Mouse (Mus musculus): ENCODE data around the gene Elavl1. TPM values are rescaled to one million over a fixed set of nuclear protein-coding genes. Genes with fewer than 3 reads are reported as not detected.

Elavl1 gene
- polyA plus RNA-seq, 1 experiment from 2014 or later = 224 TPM

DNA sequence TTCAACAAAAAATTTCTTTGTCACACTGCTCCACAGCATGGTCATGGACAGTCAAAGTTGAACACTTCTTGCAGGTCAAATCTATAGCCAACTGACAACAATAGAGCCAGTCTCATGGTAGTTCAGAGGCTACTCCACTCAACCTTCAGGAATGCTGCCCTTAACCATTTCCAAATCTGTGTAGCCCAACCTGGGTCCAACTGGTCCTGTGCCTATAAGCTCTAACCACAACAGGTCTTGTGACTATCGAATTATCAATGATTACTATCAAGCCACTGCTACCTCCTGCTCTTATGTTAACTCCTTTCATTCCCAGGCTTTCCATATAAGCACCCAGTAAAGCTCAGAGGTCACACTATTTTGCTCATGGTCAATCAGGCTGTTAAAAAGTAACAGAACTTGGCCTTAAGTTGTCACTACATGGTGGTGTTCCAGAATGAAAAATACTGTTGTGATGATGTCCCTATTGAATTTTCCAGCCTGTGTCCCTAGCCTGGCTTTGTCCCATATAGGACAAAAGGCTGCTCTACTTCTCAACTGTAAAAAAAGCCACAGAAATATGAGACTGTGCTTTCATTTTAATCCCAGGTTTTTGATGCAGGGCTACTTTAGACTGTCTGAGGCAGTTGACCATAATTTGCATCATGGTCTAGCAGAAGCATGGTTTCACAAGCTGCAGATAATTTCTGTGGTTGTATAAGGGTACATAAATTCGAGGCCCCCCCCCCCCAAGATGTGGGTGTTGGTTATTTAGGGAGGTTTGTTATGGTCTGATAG lies 6.2 kb downstream of the Elavl1 start:
- no peak overlapping the region for H3K4me3 ChIP-seq (ENCODE audit: low read depth, low read length)
- no peaks in the 10 kb centered on the region for H3K9me3 ChIP-seq (ENCODE audit: control insufficient read depth, low read depth, low read length)
- peaks cover 13% of the 10 kb centered on the region for H3K4me1 ChIP-seq (ENCODE audit: control insufficient read depth, insufficient read depth, low read length)
- H3K4me2 ChIP-seq (replicated peaks; ENCODE audit: low read depth, low read length) = no peak overlapping the region
- WGBS = 87% methylated on average over 2 of the region's 2 CpGs
- H3K9ac ChIP-seq (replicated peaks; ENCODE audit: low read depth, low read length) = no peak overlapping the region
- no peak overlapping the region for H3K27ac ChIP-seq (ENCODE audit: low read length)
- no peak for ATAC-seq (ENCODE audit: insufficient number of reproducible peaks, insufficient read depth, low FRiP score, low read depth)
- H3K27me3 ChIP-seq (ENCODE audit: control insufficient read depth, insufficient read depth, low read length) = no peaks in the 10 kb centered on the region
- peaks cover 32% of the 10 kb centered on the region for H3K36me3 ChIP-seq (ENCODE audit: control insufficient read depth, insufficient read depth, low read length)

GRCm38 (mm10) chr8:4318124-4318523 lies 7.1 kb downstream of the Elavl1 start:
- H3K4me1 ChIP-seq (ENCODE audit: control insufficient read depth, insufficient read depth, low read length) = peaks cover 5% of the 10 kb centered on the region; the same call in 1 of the 2 replicates
- H3K27ac ChIP-seq (ENCODE audit: low read length) = no peak overlapping the region
- 91% methylated on average over 5 of the region's 5 CpGs for WGBS
- no peak overlapping the region for H3K4me2 ChIP-seq (replicated peaks; ENCODE audit: low read depth, low read length)
- ATAC-seq (ENCODE audit: insufficient number of reproducible peaks, insufficient read depth, low FRiP score, low read depth) = no peak
- no peak overlapping the region for H3K9ac ChIP-seq (replicated peaks; ENCODE audit: low read depth, low read length)
- H3K36me3 ChIP-seq (ENCODE audit: control insufficient read depth, insufficient read depth, low read length) = peaks cover 32% of the 10 kb centered on the region
- H3K27me3 ChIP-seq (ENCODE audit: control insufficient read depth, insufficient read depth, low read length) = no peaks in the 10 kb centered on the region
- H3K4me3 ChIP-seq (ENCODE audit: low read depth, low read length) = no peak overlapping the region
- no peaks in the 10 kb centered on the region for H3K9me3 ChIP-seq (ENCODE audit: control insufficient read depth, low read depth, low read length)

DNA sequence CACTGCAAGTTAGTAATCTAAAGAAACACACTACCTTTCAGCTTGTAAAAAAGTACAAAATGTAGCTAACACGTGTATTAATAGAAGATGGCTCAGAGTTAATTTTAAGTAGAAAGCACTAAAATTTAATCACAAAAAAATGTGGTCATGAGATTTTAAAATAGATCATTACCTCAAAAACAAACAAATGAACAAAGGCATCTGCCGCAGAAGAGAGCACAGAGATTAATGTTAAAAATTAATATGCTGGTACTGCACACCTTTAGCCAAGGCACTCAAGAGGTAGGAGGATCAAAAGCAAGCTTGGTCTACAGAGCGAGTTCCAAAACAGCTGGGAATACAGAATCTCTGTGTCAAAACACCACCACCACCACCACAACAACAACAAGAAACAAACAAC lies 10.4 kb downstream of the Elavl1 start:
- H3K4me1 ChIP-seq (ENCODE audit: control insufficient read depth, insufficient read depth, low read length) = no peaks in the 10 kb centered on the region
- no peak for ATAC-seq (ENCODE audit: insufficient number of reproducible peaks, insufficient read depth, low FRiP score, low read depth)
- peaks cover 22% of the 10 kb centered on the region for H3K36me3 ChIP-seq (ENCODE audit: control insufficient read depth, insufficient read depth, low read length)
- no peak overlapping the region for H3K4me2 ChIP-seq (replicated peaks; ENCODE audit: low read depth, low read length)
- H3K27me3 ChIP-seq (ENCODE audit: control insufficient read depth, insufficient read depth, low read length) = no peaks in the 10 kb centered on the region
- no peaks in the 10 kb centered on the region for H3K9me3 ChIP-seq (ENCODE audit: control insufficient read depth, low read depth, low read length)
- H3K27ac ChIP-seq (ENCODE audit: low read length) = no peak overlapping the region
- H3K9ac ChIP-seq (replicated peaks; ENCODE audit: low read depth, low read length) = no peak overlapping the region
- no peak overlapping the region for H3K4me3 ChIP-seq (ENCODE audit: low read depth, low read length)
- 88% methylated on average over 3 of the region's 3 CpGs for WGBS

GRCm38 (mm10) chr8:4313254-4314124 lies 11.7 kb downstream of the Elavl1 start:
- Histone ChIP-seq H3K9me3 (ENCODE audit: control insufficient read depth, low read depth, low read length) (no peaks in the 10 kb centered on the region), H3K9ac (replicated peaks; ENCODE audit: low read depth, low read length) (no peak overlapping the region), H3K4me1 (ENCODE audit: control insufficient read depth, insufficient read depth, low read length) (no peaks in the 10 kb centered on the region), H3K4me3 (ENCODE audit: low read depth, low read length) (no peak overlapping the region), H3K36me3 (ENCODE audit: control insufficient read depth, insufficient read depth, low read length) (peaks cover 23% of the 10 kb centered on the region), H3K27me3 (ENCODE audit: control insufficient read depth, insufficient read depth, low read length) (no peaks in the 10 kb centered on the region), H3K27ac (ENCODE audit: low read length) (no peak overlapping the region), H3K4me2 (replicated peaks; ENCODE audit: low read depth, low read length) (no peak overlapping the region)
- WGBS = 61% methylated on average over 3 of the region's 3 CpGs
- ATAC-seq (ENCODE audit: insufficient number of reproducible peaks, insufficient read depth, low FRiP score, low read depth) = no peak

DNA sequence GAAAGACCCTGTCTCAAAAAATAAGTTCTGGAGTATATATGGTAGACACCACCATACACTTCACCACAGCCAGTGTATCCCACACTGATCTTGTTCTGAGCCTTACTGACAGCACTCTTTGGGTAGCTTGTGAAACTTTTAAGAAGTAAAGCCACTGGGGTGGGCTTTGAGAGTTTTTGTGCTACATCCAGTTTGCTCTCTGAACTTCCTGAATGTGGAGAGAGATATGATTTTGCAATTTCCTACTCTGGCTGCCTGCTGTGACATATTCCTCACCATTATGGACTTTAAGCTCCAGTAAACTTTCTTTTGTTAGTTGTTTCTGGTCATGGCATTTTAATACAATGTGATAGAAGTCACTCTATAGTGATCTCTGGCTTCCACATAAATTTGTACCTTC lies 13.1 kb downstream of the Elavl1 start:
- no peak overlapping the region for H3K4me3 ChIP-seq (ENCODE audit: low read depth, low read length)
- H3K4me2 ChIP-seq (replicated peaks; ENCODE audit: low read depth, low read length) = no peak overlapping the region
- H3K9me3 ChIP-seq (ENCODE audit: control insufficient read depth, low read depth, low read length) = no peaks in the 10 kb centered on the region
- H3K36me3 ChIP-seq (ENCODE audit: control insufficient read depth, insufficient read depth, low read length) = peaks cover 28% of the 10 kb centered on the region
- no peaks in the 10 kb centered on the region for H3K27me3 ChIP-seq (ENCODE audit: control insufficient read depth, insufficient read depth, low read length)
- H3K9ac ChIP-seq (replicated peaks; ENCODE audit: low read depth, low read length) = no peak overlapping the region
- no peaks in the 10 kb centered on the region for H3K4me1 ChIP-seq (ENCODE audit: control insufficient read depth, insufficient read depth, low read length)
- ATAC-seq (ENCODE audit: insufficient number of reproducible peaks, insufficient read depth, low FRiP score, low read depth) = no peak
- no peak overlapping the region for H3K27ac ChIP-seq (ENCODE audit: low read length)

DNA sequence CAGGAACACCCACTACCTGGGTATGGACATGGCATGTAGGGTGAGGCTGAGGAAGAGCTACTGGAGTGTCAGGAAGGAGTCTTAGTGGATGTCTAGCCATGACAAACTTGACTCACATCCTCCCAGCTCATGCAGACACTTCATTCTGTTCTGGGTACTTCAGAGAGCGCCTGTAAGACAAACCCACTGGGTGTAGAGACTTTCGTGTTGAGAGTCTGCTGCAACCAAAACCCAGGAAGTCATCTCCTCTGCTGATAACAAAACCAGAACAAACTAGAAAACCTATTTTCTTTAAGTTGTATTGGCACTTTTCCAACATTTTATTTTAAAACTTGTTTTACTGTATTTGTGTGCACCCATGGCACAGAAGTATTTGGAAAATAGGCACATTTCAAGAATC lies 19.4 kb downstream of the Elavl1 start:
- peaks cover 75% of the 10 kb centered on the region for H3K36me3 ChIP-seq (ENCODE audit: control insufficient read depth, insufficient read depth, low read length)
- no peak for ATAC-seq (ENCODE audit: insufficient number of reproducible peaks, insufficient read depth, low FRiP score, low read depth)
- no peak overlapping the region for H3K9ac ChIP-seq (replicated peaks; ENCODE audit: low read depth, low read length)
- WGBS = 83% methylated on average over 2 of the region's 2 CpGs
- H3K9me3 ChIP-seq (ENCODE audit: control insufficient read depth, low read depth, low read length) = no peaks in the 10 kb centered on the region
- H3K4me1 ChIP-seq (ENCODE audit: control insufficient read depth, insufficient read depth, low read length) = no peaks in the 10 kb centered on the region
- H3K27ac ChIP-seq (ENCODE audit: low read length) = no peak overlapping the region
- no peak overlapping the region for H3K4me2 ChIP-seq (replicated peaks; ENCODE audit: low read depth, low read length)
- H3K4me3 ChIP-seq (ENCODE audit: low read depth, low read length) = no peak overlapping the region
- no peaks in the 10 kb centered on the region for H3K27me3 ChIP-seq (ENCODE audit: control insufficient read depth, insufficient read depth, low read length)

DNA sequence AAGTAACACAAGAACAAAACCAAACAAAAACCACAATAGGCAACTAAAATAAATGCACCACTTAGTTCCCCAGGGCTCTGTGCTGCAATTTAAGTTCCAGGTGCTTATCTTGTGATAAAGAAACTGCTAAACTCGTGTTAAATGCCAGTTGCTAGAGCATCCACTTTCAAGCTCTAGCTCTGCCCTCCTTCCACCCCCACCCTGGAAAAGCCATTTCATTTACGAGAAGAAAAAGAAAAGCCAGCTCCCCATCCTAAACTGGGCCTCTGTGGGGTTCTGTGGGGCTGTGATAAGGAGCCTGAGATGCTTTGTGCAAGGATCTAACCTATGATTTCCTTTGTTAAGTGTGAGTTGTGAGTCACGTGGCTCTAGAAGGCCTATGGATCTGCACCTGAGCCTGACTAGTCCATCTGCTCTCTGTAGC lies 21.1 kb downstream of the Elavl1 start:
- Histone ChIP-seq H3K27ac (ENCODE audit: low read length) (no peak overlapping the region), H3K27me3 (ENCODE audit: control insufficient read depth, insufficient read depth, low read length) (no peaks in the 10 kb centered on the region), H3K4me3 (ENCODE audit: low read depth, low read length) (no peak overlapping the region), H3K9ac (replicated peaks; ENCODE audit: low read depth, low read length) (no peak overlapping the region), H3K4me2 (replicated peaks; ENCODE audit: low read depth, low read length) (no peak overlapping the region), H3K9me3 (ENCODE audit: control insufficient read depth, low read depth, low read length) (no peaks in the 10 kb centered on the region), H3K4me1 (ENCODE audit: control insufficient read depth, insufficient read depth, low read length) (no peaks in the 10 kb centered on the region), H3K36me3 (ENCODE audit: control insufficient read depth, insufficient read depth, low read length) (peaks cover 74% of the 10 kb centered on the region)
- WGBS = 68% methylated on average over 3 of the region's 3 CpGs
- 0 out of 2 replicates have a peak, but pooled peaks have one; percentile 14 for ATAC-seq (ENCODE audit: insufficient number of reproducible peaks, insufficient read depth, low FRiP score, low read depth)

DNA sequence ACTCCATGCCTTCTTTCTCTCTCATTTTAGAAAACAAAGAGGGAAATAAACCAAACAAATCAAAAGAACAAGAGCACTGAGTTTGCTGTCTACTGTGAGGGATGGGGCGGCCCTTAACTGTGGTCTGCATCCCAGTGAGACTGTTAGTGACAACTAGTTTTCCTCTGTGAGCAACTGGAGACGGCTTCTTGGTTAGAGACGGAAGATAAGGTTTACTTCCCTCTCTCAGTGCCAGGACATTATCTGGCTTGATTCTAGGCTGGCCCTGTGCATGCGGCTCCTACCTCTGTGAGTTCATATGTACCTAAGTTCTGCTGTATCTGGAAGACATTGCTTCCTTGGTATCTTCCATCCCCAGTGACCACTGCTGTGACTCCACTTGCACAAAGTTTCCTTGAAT lies 27.4 kb downstream of the Elavl1 start:
- ATAC-seq (ENCODE audit: insufficient number of reproducible peaks, insufficient read depth, low FRiP score, low read depth) = no peak
- no peak overlapping the region for H3K4me3 ChIP-seq (ENCODE audit: low read depth, low read length)
- H3K4me2 ChIP-seq (replicated peaks; ENCODE audit: low read depth, low read length) = no peak overlapping the region
- H3K9ac ChIP-seq (replicated peaks; ENCODE audit: low read depth, low read length) = no peak overlapping the region
- no peaks in the 10 kb centered on the region for H3K9me3 ChIP-seq (ENCODE audit: control insufficient read depth, low read depth, low read length)
- H3K36me3 ChIP-seq (ENCODE audit: control insufficient read depth, insufficient read depth, low read length) = peaks cover 77% of the 10 kb centered on the region
- no peak overlapping the region for H3K27ac ChIP-seq (ENCODE audit: low read length)
- H3K4me1 ChIP-seq (ENCODE audit: control insufficient read depth, insufficient read depth, low read length) = no peaks in the 10 kb centered on the region
- whole genome bisulfite sequencing = 90% methylated on average over 4 of the region's 4 CpGs
- no peaks in the 10 kb centered on the region for H3K27me3 ChIP-seq (ENCODE audit: control insufficient read depth, insufficient read depth, low read length)

Measured in stomach, embryonic 14.5 days (tissue).